Comparison of ENCODE assay signal across 8 mouse cellular contexts in genomic region chr9:109093786-109094552, GRCm38 (mm10). TPM values are rescaled to one million over a fixed set of nuclear protein-coding genes. Genes with fewer than 3 reads are reported as not detected.
DNase-seq lines count a peak whose midpoint lies in the region; ATAC-seq and TF ChIP-seq lines count a peak whose summit lies in the region.

No protein-coding gene starts in this region.

- H3K36me3 ChIP-seq in heart, embryonic 10.5 days = peaks cover 32% of the 10 kb centered on the region
- peaks cover 34% of the 10 kb centered on the region for H3K36me3 ChIP-seq in hindbrain, embryonic 13.5 days
- peaks cover 28% of the 10 kb centered on the region for H3K36me3 ChIP-seq in limb, embryonic 15.5 days
- no peaks in the 10 kb centered on the region for H3K36me3 ChIP-seq in myocyte (ENCODE audit: control insufficient read depth, insufficient read depth)

- DNase-seq in heart, embryonic 10.5 days (ENCODE audit: low spot score) = no peak
- DNase-seq in heart, postnatal 36 days = no peak
- DNase-seq in ovary, postnatal 36 days (ENCODE audit: low spot score) = no peak
- DNase-seq in cerebellum, postnatal 36 days = no peak
- DNase-seq in left cerebral cortex, postnatal 10 days (ENCODE audit: extremely low spot score in 1 of 2, low spot score in 2 of 2) = no peak

- 0 out of 2 replicates have a peak, but pooled peaks have one; percentile 0 for ATAC-seq in hindbrain, embryonic 13.5 days (ENCODE audit: low FRiP score)
- ATAC-seq in limb, embryonic 15.5 days (ENCODE audit: insufficient number of reproducible peaks, low FRiP score, low TSS enrichment, low read depth) = no peak

- peak overlapping the region; percentile 95 for H3K4me2 ChIP-seq in hindbrain, embryonic 13.5 days
- H3K4me2 ChIP-seq in limb, embryonic 15.5 days = peak overlapping the region; percentile 81
- H3K4me2 ChIP-seq in myocyte (ENCODE audit: low read depth) = no peak overlapping the region

- no peak overlapping the region for H3ac ChIP-seq in myocyte (ENCODE audit: control insufficient read depth, insufficient read length)

- 16% methylated on average over 11 of the region's 11 CpGs for WGBS in heart, embryonic 10.5 days
- WGBS in hindbrain, embryonic 13.5 days = 13% methylated on average over 11 of the region's 11 CpGs
- WGBS in limb, embryonic 15.5 days = 17% methylated on average over 11 of the region's 11 CpGs

- peaks cover 66% of the 10 kb centered on the region for H3K4me1 ChIP-seq in heart, embryonic 10.5 days
- peaks cover 44% of the 10 kb centered on the region for H3K4me1 ChIP-seq in hindbrain, embryonic 13.5 days (replicated peaks)
- peaks cover 44% of the 10 kb centered on the region for H3K4me1 ChIP-seq in limb, embryonic 15.5 days

- H3K4me3 ChIP-seq in heart, embryonic 10.5 days = peak overlapping the region; percentile 86
- H3K4me3 ChIP-seq in hindbrain, embryonic 13.5 days = peak overlapping the region; percentile 69
- H3K4me3 ChIP-seq in limb, embryonic 15.5 days = peak overlapping the region; percentile 70
- peak overlapping the region; percentile 37 for H3K4me3 ChIP-seq in myocyte

- intact Hi-C loops in heart, postnatal 36 days (cut with DNase I) = no loop called here
- intact Hi-C loops in left cerebral cortex, postnatal 10 days (cut with DNase I) = loop anchor here (10.0 kb wide), 1 partner anchor 741 kb away; the partner anchor contains the start of gene Nme6

- H3K9ac ChIP-seq in hindbrain, embryonic 13.5 days = peak overlapping the region; percentile 97
- H3K9ac ChIP-seq in limb, embryonic 15.5 days = no peak overlapping the region

- H3K9me3 ChIP-seq in heart, embryonic 10.5 days = no peaks in the 10 kb centered on the region
- no peaks in the 10 kb centered on the region for H3K9me3 ChIP-seq in hindbrain, embryonic 13.5 days
- H3K9me3 ChIP-seq in limb, embryonic 15.5 days = no peaks in the 10 kb centered on the region

- TF ChIP-seq POLR2A in myocyte (IDR thresholded peaks at IDR 0.05; ENCODE audit: insufficient read length, low read depth) = no peak

- peak overlapping the region; percentile 99 for H3K27ac ChIP-seq in heart, embryonic 10.5 days
- peak overlapping the region; percentile 100 for H3K27ac ChIP-seq in hindbrain, embryonic 13.5 days
- H3K27ac ChIP-seq in limb, embryonic 15.5 days = peak overlapping the region; percentile 100

- no peaks in the 10 kb centered on the region for H3K79me2 ChIP-seq in myocyte (ENCODE audit: control insufficient read depth, insufficient read depth)

- H3K27me3 ChIP-seq in heart, embryonic 10.5 days (ENCODE audit: insufficient read depth, poor library complexity, severe bottlenecking) = no peaks in the 10 kb centered on the region
- H3K27me3 ChIP-seq in hindbrain, embryonic 13.5 days = no peaks in the 10 kb centered on the region
- H3K27me3 ChIP-seq in limb, embryonic 15.5 days = no peaks in the 10 kb centered on the region
- no peaks in the 10 kb centered on the region for H3K27me3 ChIP-seq in myocyte (ENCODE audit: control insufficient read depth, insufficient read depth, insufficient read length)

TF ChIP-seq in myocyte, 11 proteins besides CTCF, POLR2A, EP300 and RAD21:
- TF ChIP-seq REST (IDR thresholded peaks at IDR 0.05; ENCODE audit: insufficient read depth, insufficient read length) = no peak
- no peak for TF ChIP-seq TCF12 (IDR thresholded peaks at IDR 0.05; ENCODE audit: insufficient read depth, poor library complexity, severe bottlenecking)
- no peak for TF ChIP-seq USF1 (IDR thresholded peaks at IDR 0.05; ENCODE audit: low read depth)
- no peak for TF ChIP-seq POLR2AphosphoS2 (IDR thresholded peaks at IDR 0.05; ENCODE audit: insufficient read length, low read depth)
- no peak for TF ChIP-seq MYOD1 (IDR thresholded peaks at IDR 0.05; ENCODE audit: control insufficient read depth in 1 of 3, insufficient read length in 2 of 3, low read depth in 2 of 3)
- no peak for TF ChIP-seq TCF3 (IDR thresholded peaks at IDR 0.05; ENCODE audit: insufficient read length, low read depth)
- TF ChIP-seq CEBPB (IDR thresholded peaks at IDR 0.05; ENCODE audit: insufficient read depth, poor library complexity, severe bottlenecking) = no peak
- no peak for TF ChIP-seq MAX (IDR thresholded peaks at IDR 0.05; ENCODE audit: low read depth)
- no peak for TF ChIP-seq E2F4 (IDR thresholded peaks at IDR 0.05; ENCODE audit: insufficient read depth)
- TF ChIP-seq SRF (IDR thresholded peaks at IDR 0.05; ENCODE audit: control insufficient read depth, insufficient read length, low read depth) = no peak
- no peak for TF ChIP-seq MYOG (IDR thresholded peaks at IDR 0.05; ENCODE audit: control insufficient read depth in 1 of 3, insufficient read depth in 1 of 3, insufficient read length in 2 of 3, low read depth in 2 of 3)

RNA-seq across cellular contexts. Expression of gene Plxnb1, which starts 1.2 kb away (rescaled TPM):
- 11.5 and 14.2 TPM in 2 replicates for polyA plus RNA-seq in heart, embryonic 10.5 days (2016; fragmentation: Nextera tagmentation; extraction: Ambion mirVana)
- total RNA-seq in heart, postnatal 36 days (2021) = 10 to 100 TPM; 16.4 to 19.1 TPM
- polyA plus RNA-seq in hindbrain, embryonic 13.5 days (2015; fragmentation: Nextera tagmentation; extraction: Ambion mirVana) = 22.5 and 27.2 TPM in 2 replicates
- polyA plus RNA-seq in limb, embryonic 15.5 days (2015; fragmentation: Nextera tagmentation; extraction: Ambion mirVana) = 9.3 and 11.2 TPM in 2 replicates
- 6.1 TPM for polyA plus RNA-seq in myocyte (2012; fragmentation: generic; extraction: Trizol)
- 10 to 100 TPM; 56.9 to 65.2 TPM for total RNA-seq in left cerebral cortex, postnatal 10 days (2021)

RNA-seq across cellular contexts. Expression of gene Tma7, which starts 11.6 kb away (rescaled TPM):
- 734 and 774 TPM in 2 replicates for polyA plus RNA-seq in heart, embryonic 10.5 days (2016; fragmentation: Nextera tagmentation; extraction: Ambion mirVana)
- total RNA-seq in heart, postnatal 36 days (2021) = 100 to 1,000 TPM; 241 to 249 TPM
- 741 and 764 TPM in 2 replicates for polyA plus RNA-seq in hindbrain, embryonic 13.5 days (2015; fragmentation: Nextera tagmentation; extraction: Ambion mirVana)
- 487 and 558 TPM in 2 replicates for polyA plus RNA-seq in limb, embryonic 15.5 days (2015; fragmentation: Nextera tagmentation; extraction: Ambion mirVana)
- 271 TPM for polyA plus RNA-seq in myocyte (2012; fragmentation: generic; extraction: Trizol)
- total RNA-seq in left cerebral cortex, postnatal 10 days (2021) = 100 to 1,000 TPM; 384 to 385 TPM

RNA-seq across cellular contexts. Expression of gene Ccdc51, which starts 11.7 kb away (rescaled TPM):
- 19.1 and 19.7 TPM in 2 replicates for polyA plus RNA-seq in heart, embryonic 10.5 days (2016; fragmentation: Nextera tagmentation; extraction: Ambion mirVana)
- 10 to 100 TPM; 11.7 to 12.2 TPM for total RNA-seq in heart, postnatal 36 days (2021)
- 14.6 and 14.7 TPM in 2 replicates for polyA plus RNA-seq in hindbrain, embryonic 13.5 days (2015; fragmentation: Nextera tagmentation; extraction: Ambion mirVana)
- 12.5 and 13.6 TPM in 2 replicates for polyA plus RNA-seq in limb, embryonic 15.5 days (2015; fragmentation: Nextera tagmentation; extraction: Ambion mirVana)
- polyA plus RNA-seq in myocyte (2012; fragmentation: generic; extraction: Trizol) = 13.8 TPM
- 1 to 10 TPM; 6.4 TPM for total RNA-seq in left cerebral cortex, postnatal 10 days (2021)

RNA-seq across cellular contexts. Expression of gene Atrip, which starts 20.0 kb away (rescaled TPM):
- 20.6 and 26.8 TPM in 2 replicates for polyA plus RNA-seq in heart, embryonic 10.5 days (2016; fragmentation: Nextera tagmentation; extraction: Ambion mirVana)
- 1 to 10 TPM; 8.0 to 8.2 TPM for total RNA-seq in heart, postnatal 36 days (2021)
- polyA plus RNA-seq in hindbrain, embryonic 13.5 days (2015; fragmentation: Nextera tagmentation; extraction: Ambion mirVana) = 27.8 and 32.4 TPM in 2 replicates
- 25.4 and 27.4 TPM in 2 replicates for polyA plus RNA-seq in limb, embryonic 15.5 days (2015; fragmentation: Nextera tagmentation; extraction: Ambion mirVana)
- polyA plus RNA-seq in myocyte (2012; fragmentation: generic; extraction: Trizol) = 9.6 TPM
- total RNA-seq in left cerebral cortex, postnatal 10 days (2021) = 10 to 100 TPM; 24.4 to 29.0 TPM

RNA-seq across cellular contexts. Expression of gene Trex1, which starts 34.4 kb away (rescaled TPM):
- 8.2 and 8.9 TPM in 2 replicates for polyA plus RNA-seq in heart, embryonic 10.5 days (2016; fragmentation: Nextera tagmentation; extraction: Ambion mirVana)
- total RNA-seq in heart, postnatal 36 days (2021) = 10 to 100 TPM; 14.0 to 14.7 TPM
- 12.9 and 15.2 TPM in 2 replicates for polyA plus RNA-seq in hindbrain, embryonic 13.5 days (2015; fragmentation: Nextera tagmentation; extraction: Ambion mirVana)
- 16.0 and 17.2 TPM in 2 replicates for polyA plus RNA-seq in limb, embryonic 15.5 days (2015; fragmentation: Nextera tagmentation; extraction: Ambion mirVana)
- 10.0 TPM for polyA plus RNA-seq in myocyte (2012; fragmentation: generic; extraction: Trizol)
- total RNA-seq in left cerebral cortex, postnatal 10 days (2021) = 10 to 100 TPM; 11.4 to 12.1 TPM
